Mouse (Mus musculus) embryonic facial prominence, embryonic 15.5 days (tissue): ENCODE data around the gene Elovl6. TPM values are rescaled to one million over a fixed set of nuclear protein-coding genes. Genes with fewer than 3 reads are reported as not detected.

ENCODE experiments used
- ATAC-seq: fragments of 200-750 bp; cut with Nextera tagmentation; 2 replicates; pipeline ENCODE4 v1.8.0; 2017; ENCODE audit warnings: low read depth, moderate TSS enrichment; ENCODE audit not compliant: insufficient number of reproducible peaks, low FRiP score, low TSS enrichment
- H3K27ac ChIP-seq: fragments of 300-500 bp; sonication (generic); replicated peaks from 2 replicates; pipeline ENCODE4 v1.5.1; 2015; ENCODE audit warnings: mild to moderate bottlenecking, inconsistent platforms
- H3K27me3 ChIP-seq: fragments of 300-500 bp; sonication (generic); 2 replicates; pipeline ENCODE4 v1.6.1; 2015; ENCODE audit warnings: inconsistent platforms
- H3K36me3 ChIP-seq: fragments of 300-500 bp; sonication (generic); 2 replicates; pipeline ENCODE4 v1.6.1; 2015; ENCODE audit warnings: mild to moderate bottlenecking, inconsistent platforms
- H3K4me1 ChIP-seq: fragments of 300-500 bp; sonication (generic); 2 replicates; pipeline ENCODE4 v1.6.1; 2015; ENCODE audit warnings: inconsistent platforms
- H3K4me2 ChIP-seq: fragments of 300-500 bp; sonication (generic); replicated peaks from 2 replicates; pipeline ENCODE4 v1.6.1; 2015; ENCODE audit warnings: mild to moderate bottlenecking, inconsistent platforms
- H3K4me3 ChIP-seq: fragments of 300-500 bp; sonication (generic); replicated peaks from 2 replicates; pipeline ENCODE4 v1.5.1; 2015; ENCODE audit warnings: mild to moderate bottlenecking, inconsistent platforms
- H3K9ac ChIP-seq: fragments of 300-500 bp; sonication (generic); 2 replicates; pipeline ENCODE4 v1.6.1; 2015; ENCODE audit warnings: inconsistent platforms
- H3K9me3 ChIP-seq: fragments of 300-500 bp; sonication (generic); replicated peaks from 2 replicates; pipeline ENCODE4 v1.6.1; 2016; ENCODE audit warnings: inconsistent platforms
- WGBS: fragments of 180-500 bp; shearing (Covaris S2); methylation state at CpG from one replicate; pipeline ENCODE4 v1.1.7; 2015; 5-methylcytosine and 5-hydroxymethylcytosine counted together
- polyA plus RNA-seq: library from polyadenylated mRNA; unstranded; fragments of >200 nt; fragmentation: Nextera tagmentation; extraction: Ambion mirVana; gene quantifications from 2 replicates; pipeline ENCODE4 v1.2.1, GENCODE M21; 2015

The Elovl6 gene
- polyA plus RNA-seq, 1 experiment from 2014 or later = 34.6 TPM

- no peak for ATAC-seq
- no peak overlapping the region for H3K9ac ChIP-seq
- H3K4me3 ChIP-seq = no peak overlapping the region
- no peaks in the 10 kb centered on the region for H3K9me3 ChIP-seq
- no peaks in the 10 kb centered on the region for H3K36me3 ChIP-seq
- H3K27me3 ChIP-seq = no peaks in the 10 kb centered on the region
- H3K4me1 ChIP-seq = no peaks in the 10 kb centered on the region
- H3K4me2 ChIP-seq = no peak overlapping the region
- 81% methylated on average over 7 of the region's 7 CpGs for WGBS
- no peak overlapping the region for H3K27ac ChIP-seq
Measured at GRCm38 (mm10) chr3:129658776-129659175, 126.6 kb downstream of the Elovl6 start.

- no peak overlapping the region for H3K27ac ChIP-seq
- no peaks in the 10 kb centered on the region for H3K4me1 ChIP-seq
- H3K4me3 ChIP-seq = no peak overlapping the region
- H3K9ac ChIP-seq = no peak overlapping the region
- no peaks in the 10 kb centered on the region for H3K9me3 ChIP-seq
- no peaks in the 10 kb centered on the region for H3K36me3 ChIP-seq
- no peak overlapping the region for H3K4me2 ChIP-seq
- ATAC-seq = no peak
- WGBS = 65% methylated on average over 2 of the region's 2 CpGs
- no peaks in the 10 kb centered on the region for H3K27me3 ChIP-seq
Measured at GRCm38 (mm10) chr3:129663906-129664305, 131.8 kb downstream of the Elovl6 start.

- H3K9me3 ChIP-seq = no peaks in the 10 kb centered on the region
- H3K4me3 ChIP-seq = no peak overlapping the region
- H3K27ac ChIP-seq = no peak overlapping the region
- H3K9ac ChIP-seq = no peak overlapping the region
- H3K4me2 ChIP-seq = no peak overlapping the region
- H3K4me1 ChIP-seq = 0 out of 2 replicates have a peak, but pooled peaks cover 7% of the 10 kb centered on the region
- no peak for ATAC-seq
- no peaks in the 10 kb centered on the region for H3K36me3 ChIP-seq
- 92% methylated on average over 7 of the region's 7 CpGs for WGBS
- H3K27me3 ChIP-seq = no peaks in the 10 kb centered on the region
Measured at GRCm38 (mm10) chr3:129675923-129676322, 143.8 kb downstream of the Elovl6 start.

- no peaks in the 10 kb centered on the region for H3K36me3 ChIP-seq
- no peaks in the 10 kb centered on the region for H3K9me3 ChIP-seq
- no peak overlapping the region for H3K4me2 ChIP-seq
- H3K4me1 ChIP-seq = 0 out of 2 replicates have a peak, but pooled peaks cover 7% of the 10 kb centered on the region
- H3K9ac ChIP-seq = no peak overlapping the region
- no peaks in the 10 kb centered on the region for H3K27me3 ChIP-seq
- no peak overlapping the region for H3K27ac ChIP-seq
- ATAC-seq = peak; percentile 73; the same call in 1 of the 2 replicates
- H3K4me3 ChIP-seq = no peak overlapping the region
- WGBS = 37% methylated on average over 5 of the region's 5 CpGs
Measured at GRCm38 (mm10) chr3:129680258-129680657, 148.1 kb downstream of the Elovl6 start.

GRCm38 (mm10) chr3:129681841-129682240 lies 149.7 kb downstream of the Elovl6 start:
- Histone ChIP-seq H3K4me3 (no peak overlapping the region), H3K9ac (no peak overlapping the region), H3K27me3 (no peaks in the 10 kb centered on the region), H3K27ac (no peak overlapping the region), H3K4me1 (0 out of 2 replicates have a peak, but pooled peaks cover 7% of the 10 kb centered on the region), H3K9me3 (no peaks in the 10 kb centered on the region), H3K4me2 (no peak overlapping the region), H3K36me3 (no peaks in the 10 kb centered on the region)
- WGBS = 92% methylated on average over 4 of the region's 4 CpGs
- ATAC-seq = no peak

- Histone ChIP-seq H3K4me3 (no peak overlapping the region), H3K4me1 (0 out of 2 replicates have a peak, but pooled peaks cover 7% of the 10 kb centered on the region), H3K9me3 (no peaks in the 10 kb centered on the region), H3K27ac (no peak overlapping the region), H3K36me3 (no peaks in the 10 kb centered on the region), H3K27me3 (no peaks in the 10 kb centered on the region), H3K9ac (no peak overlapping the region), H3K4me2 (no peak overlapping the region)
- WGBS = 73% methylated on average over 10 of the region's 10 CpGs
- no peak for ATAC-seq
Measured at GRCm38 (mm10) chr3:129682389-129682788, 150.2 kb downstream of the Elovl6 start.

GRCm38 (mm10) chr3:129683060-129683679 lies 151.0 kb downstream of the Elovl6 start:
- H3K4me3 ChIP-seq = no peak overlapping the region
- no peak overlapping the region for H3K9ac ChIP-seq
- no peak for ATAC-seq
- 86% methylated on average over 10 of the region's 10 CpGs for WGBS
- H3K36me3 ChIP-seq = no peaks in the 10 kb centered on the region
- H3K27me3 ChIP-seq = no peaks in the 10 kb centered on the region
- H3K4me1 ChIP-seq = 0 out of 2 replicates have a peak, but pooled peaks cover 7% of the 10 kb centered on the region
- H3K27ac ChIP-seq = no peak overlapping the region
- H3K4me2 ChIP-seq = no peak overlapping the region
- H3K9me3 ChIP-seq = no peaks in the 10 kb centered on the region

GRCm38 (mm10) chr3:129686196-129686595 lies 154.0 kb downstream of the Elovl6 start:
- Histone ChIP-seq H3K9me3 (no peaks in the 10 kb centered on the region), H3K4me2 (no peak overlapping the region), H3K27ac (no peak overlapping the region), H3K27me3 (no peaks in the 10 kb centered on the region), H3K9ac (no peak overlapping the region), H3K4me3 (no peak overlapping the region), H3K4me1 (no peaks in the 10 kb centered on the region), H3K36me3 (no peaks in the 10 kb centered on the region)
- WGBS = 79% methylated on average over 12 of the region's 12 CpGs
- ATAC-seq = no peak

GRCm38 (mm10) chr3:129686698-129687333 lies 154.7 kb downstream of the Elovl6 start:
- no peaks in the 10 kb centered on the region for H3K9me3 ChIP-seq
- no peak overlapping the region for H3K4me3 ChIP-seq
- H3K27ac ChIP-seq = no peak overlapping the region
- ATAC-seq = no peak
- H3K36me3 ChIP-seq = no peaks in the 10 kb centered on the region
- H3K4me1 ChIP-seq = no peaks in the 10 kb centered on the region
- 52% methylated on average over 8 of the region's 8 CpGs for WGBS
- H3K9ac ChIP-seq = no peak overlapping the region
- H3K27me3 ChIP-seq = no peaks in the 10 kb centered on the region
- no peak overlapping the region for H3K4me2 ChIP-seq

GRCm38 (mm10) chr3:129687429-129687828 lies 155.3 kb downstream of the Elovl6 start:
- H3K9ac ChIP-seq = no peak overlapping the region
- H3K27ac ChIP-seq = no peak overlapping the region
- H3K4me1 ChIP-seq = no peaks in the 10 kb centered on the region
- no peaks in the 10 kb centered on the region for H3K27me3 ChIP-seq
- H3K36me3 ChIP-seq = no peaks in the 10 kb centered on the region
- WGBS = 52% methylated on average over 5 of the region's 5 CpGs
- ATAC-seq = no peak
- H3K4me3 ChIP-seq = no peak overlapping the region
- H3K9me3 ChIP-seq = no peaks in the 10 kb centered on the region
- no peak overlapping the region for H3K4me2 ChIP-seq
